Mouse (Mus musculus) hindbrain, embryonic 14.5 days (tissue): ENCODE results near the gene 4930470P17Rik. TPM values are rescaled to one million over a fixed set of nuclear protein-coding genes. Genes with fewer than 3 reads are reported as not detected.

Experiments
- ATAC-seq: fragments of 200-750 bp; cut with Nextera tagmentation; 2 replicates; pipeline ENCODE4 v1.8.0; 2017; ENCODE audit warnings: moderate number of reproducible peaks, mild to moderate bottlenecking, moderate TSS enrichment, moderate library complexity; ENCODE audit not compliant: low FRiP score
- DNase-seq: peaks from one replicate; pipeline ENCODE4 v3.0.0-alpha.2; 2015; ENCODE audit warnings: low spot score
- H3K27ac ChIP-seq: fragments of 300-500 bp; sonication (generic); 2 replicates; pipeline ENCODE4 v1.5.1; 2014; ENCODE audit warnings: mild to moderate bottlenecking, moderate library complexity
- H3K27me3 ChIP-seq: fragments of 300-500 bp; sonication (generic); 2 replicates; pipeline ENCODE4 v1.6.1; 2014; ENCODE audit warnings: mild to moderate bottlenecking, low read length, mixed read lengths; ENCODE audit not compliant: control insufficient read depth, insufficient read depth
- H3K36me3 ChIP-seq: fragments of 300-500 bp; sonication (generic); replicated peaks from 2 replicates; pipeline ENCODE4 v1.6.1; 2014; ENCODE audit not compliant: control insufficient read depth, insufficient read depth
- H3K4me1 ChIP-seq: fragments of 300-500 bp; sonication (generic); replicated peaks from 2 replicates; pipeline ENCODE4 v1.6.1; 2014; ENCODE audit warnings: antibody characterized with exemption, low read length, mixed read lengths; ENCODE audit not compliant: control insufficient read depth, insufficient read depth
- H3K4me2 ChIP-seq: fragments of 300-500 bp; sonication (generic); replicated peaks from 2 replicates; pipeline ENCODE4 v1.6.1; 2014; ENCODE audit warnings: mild to moderate bottlenecking, moderate library complexity
- H3K4me3 ChIP-seq: fragments of 300-500 bp; sonication (generic); replicated peaks from 2 replicates; pipeline ENCODE4 v1.5.1; 2014; ENCODE audit warnings: mild to moderate bottlenecking, low read length
- H3K9ac ChIP-seq: fragments of 300-500 bp; sonication (generic); 2 replicates; pipeline ENCODE4 v1.6.1; 2014
- H3K9me3 ChIP-seq: fragments of 300-500 bp; sonication (generic); 2 replicates; pipeline ENCODE4 v1.6.1; 2016; ENCODE audit warnings: low read length; ENCODE audit not compliant: control insufficient read depth
- WGBS: fragments of 180-500 bp; shearing (Covaris S2); extraction: QIAGEN DNeasy Blood & Tissue Kit; methylation state at CpG from one replicate; pipeline ENCODE4 v1.1.7; 2014; 5-methylcytosine and 5-hydroxymethylcytosine counted together
- polyA plus RNA-seq: library from polyadenylated mRNA; unstranded; fragments of >200 nt; fragmentation: Nextera tagmentation; extraction: Ambion mirVana; gene quantifications from 2 replicates; pipeline ENCODE4 v1.2.1, GENCODE M21; 2014

The 4930470P17Rik gene
- 0.13 and 0.14 TPM in 2 replicates for polyA plus RNA-seq

DNA sequence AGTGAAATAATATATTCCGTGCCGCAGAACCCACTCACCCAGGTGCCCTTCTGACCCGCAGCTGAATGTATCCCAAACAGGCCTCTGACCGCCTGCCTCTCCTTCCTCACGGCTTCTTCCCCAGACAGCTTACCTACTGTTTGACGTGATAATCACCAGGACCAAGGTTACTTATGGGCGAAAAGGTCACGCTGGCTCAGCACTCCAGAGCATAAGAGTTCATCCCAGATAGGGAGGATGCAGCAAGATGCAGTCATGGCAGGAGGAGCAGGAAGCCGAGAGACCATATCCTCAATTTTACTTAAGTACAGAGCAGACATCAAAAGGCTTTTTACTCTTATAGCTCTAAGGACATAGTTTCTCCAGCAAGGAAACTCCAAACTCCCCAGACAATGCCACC is at the start of gene 4930470P17Rik:
Gene 4930470P17Rik, minus strand, starts transcription at position 101 of the 400 bp plus-strand sequence.
- no peak for ATAC-seq
- no peak within 1 kb of the TSS for H3K4me2 ChIP-seq
- no peak within 1 kb of the TSS for H3K9ac ChIP-seq
- H3K36me3 ChIP-seq: no peaks in the 10 kb centered on the region
- H3K4me3 ChIP-seq: no peak within 1 kb of the TSS
- no peaks in the 10 kb centered on the region for H3K27me3 ChIP-seq
- H3K27ac ChIP-seq: no peak within 1 kb of the TSS
- no peaks in the 10 kb centered on the region for H3K4me1 ChIP-seq
- 77% methylated on average over 9 of the region's 9 CpGs for WGBS
- no peaks in the 10 kb centered on the region for H3K9me3 ChIP-seq
- DNase-seq: no peak

DNA sequence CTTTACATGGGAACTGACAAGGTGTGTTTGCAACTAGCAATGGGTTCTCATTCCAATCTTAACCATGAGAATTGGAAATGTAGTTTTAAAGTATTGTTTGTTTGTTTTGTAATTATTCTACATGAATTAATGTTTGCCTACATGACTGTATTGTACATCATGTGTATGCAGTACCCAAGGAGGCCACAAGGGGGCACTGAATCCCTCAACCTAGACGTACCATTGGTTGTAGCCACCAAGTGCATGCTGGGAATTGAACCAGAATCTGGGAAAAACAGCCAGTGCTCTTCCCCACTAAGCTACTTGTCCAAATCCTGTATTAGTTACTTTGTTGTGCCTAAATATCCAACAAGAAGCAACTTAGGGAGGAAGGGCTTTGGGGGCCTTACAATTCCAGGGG is 49.7 kb upstream of the 4930470P17Rik start:
- ATAC-seq (no peak), DNase-seq (no peak)
- Histone ChIP-seq H3K9me3 (no peaks in the 10 kb centered on the region), H3K36me3 (no peaks in the 10 kb centered on the region), H3K4me2 (no peak overlapping the region), H3K4me1 (no peaks in the 10 kb centered on the region), H3K9ac (no peak overlapping the region), H3K4me3 (no peak overlapping the region), H3K27me3 (no peaks in the 10 kb centered on the region), H3K27ac (no peak overlapping the region)
- 93% methylated on average over 1 of the region's 1 CpGs for WGBS

DNA sequence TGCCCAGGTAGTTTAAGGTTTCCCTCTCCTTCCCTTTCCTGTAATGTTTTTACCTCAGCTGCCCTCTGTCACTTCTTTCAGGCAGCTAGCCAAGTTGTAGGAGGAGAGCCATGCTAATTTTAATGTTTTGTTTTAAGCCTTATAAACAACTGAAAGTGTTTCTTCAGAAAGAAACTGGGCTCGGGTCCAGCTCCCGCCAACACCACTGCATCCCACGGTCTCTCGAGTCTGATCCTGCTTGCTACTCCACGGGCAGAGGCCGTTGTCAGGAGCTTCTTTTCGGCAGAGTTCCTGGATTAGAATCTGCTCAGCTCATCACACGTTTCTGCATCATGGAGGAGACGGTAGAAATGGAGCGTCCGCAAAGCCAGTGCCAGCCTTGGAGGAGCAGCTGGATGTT is 46.7 kb upstream of the 4930470P17Rik start:
- Histone ChIP-seq H3K9ac (no peak overlapping the region), H3K36me3 (no peaks in the 10 kb centered on the region), H3K9me3 (no peaks in the 10 kb centered on the region), H3K4me2 (no peak overlapping the region), H3K27me3 (no peaks in the 10 kb centered on the region), H3K4me3 (no peak overlapping the region), H3K27ac (no peak overlapping the region), H3K4me1 (no peaks in the 10 kb centered on the region)
- DNase-seq: no peak
- ATAC-seq: no peak
- WGBS: 64% methylated on average over 11 of the region's 11 CpGs

DNA sequence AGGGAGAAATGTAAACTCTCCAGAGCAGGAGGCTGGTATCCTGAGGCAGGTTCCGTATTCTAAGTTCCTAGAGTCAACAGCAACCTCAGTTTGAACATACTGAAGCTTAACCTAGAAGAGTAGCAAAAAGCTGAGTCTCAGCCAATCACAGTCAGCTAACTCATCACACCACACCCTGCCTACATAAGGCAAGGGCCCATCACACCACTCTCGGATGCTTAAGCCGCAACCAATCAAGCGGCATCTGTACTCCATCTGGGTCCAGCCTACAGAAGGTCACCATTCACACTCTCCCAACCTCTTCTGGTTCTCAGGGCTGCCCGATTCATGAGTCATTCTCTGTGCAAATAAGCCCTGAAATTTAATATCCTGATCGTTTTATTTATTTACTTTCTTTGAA is 44.4 kb upstream of the 4930470P17Rik start:
- Histone ChIP-seq H3K27me3 (no peaks in the 10 kb centered on the region), H3K27ac (no peak overlapping the region), H3K36me3 (no peaks in the 10 kb centered on the region), H3K4me3 (no peak overlapping the region), H3K4me2 (no peak overlapping the region), H3K9me3 (no peaks in the 10 kb centered on the region), H3K4me1 (peaks cover 5% of the 10 kb centered on the region), H3K9ac (no peak overlapping the region)
- ATAC-seq: no peak
- DNase-seq: no peak
- 92% methylated on average over 6 of the region's 6 CpGs for WGBS

DNA sequence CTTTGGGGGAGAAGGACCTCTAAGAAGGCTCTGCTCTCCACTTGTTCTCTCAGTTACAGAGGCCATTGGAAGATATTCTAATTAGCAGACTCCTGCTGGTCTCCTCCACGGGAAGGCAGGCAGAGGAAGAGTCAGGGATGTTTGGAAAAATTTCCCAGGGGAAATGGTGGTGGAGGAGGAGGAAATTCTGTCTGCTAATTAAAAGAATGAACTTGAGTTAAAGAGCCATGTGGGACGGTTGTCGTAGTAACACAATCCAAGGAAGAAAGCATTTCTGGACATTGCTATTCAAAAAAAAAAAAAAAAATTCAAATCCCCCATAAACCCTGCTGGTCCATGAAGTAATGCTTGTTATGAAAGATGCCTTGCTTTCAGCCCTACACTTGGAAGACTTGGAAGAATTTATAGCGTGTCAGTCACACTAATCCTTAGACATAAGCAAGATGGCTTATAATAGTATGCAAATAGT is 40.6 kb upstream of the 4930470P17Rik start:
- 14% methylated on average over 4 of the region's 4 CpGs for WGBS
- Histone ChIP-seq H3K9ac (no peak overlapping the region), H3K27me3 (no peaks in the 10 kb centered on the region), H3K4me1 (peaks cover 25% of the 10 kb centered on the region), H3K27ac (peak overlapping the region; percentile 72), H3K36me3 (no peaks in the 10 kb centered on the region), H3K4me2 (no peak overlapping the region), H3K4me3 (no peak overlapping the region), H3K9me3 (no peaks in the 10 kb centered on the region)
- peak; percentile 60; the same call in 1 of the 2 replicates for ATAC-seq
- DNase-seq: no peak

DNA sequence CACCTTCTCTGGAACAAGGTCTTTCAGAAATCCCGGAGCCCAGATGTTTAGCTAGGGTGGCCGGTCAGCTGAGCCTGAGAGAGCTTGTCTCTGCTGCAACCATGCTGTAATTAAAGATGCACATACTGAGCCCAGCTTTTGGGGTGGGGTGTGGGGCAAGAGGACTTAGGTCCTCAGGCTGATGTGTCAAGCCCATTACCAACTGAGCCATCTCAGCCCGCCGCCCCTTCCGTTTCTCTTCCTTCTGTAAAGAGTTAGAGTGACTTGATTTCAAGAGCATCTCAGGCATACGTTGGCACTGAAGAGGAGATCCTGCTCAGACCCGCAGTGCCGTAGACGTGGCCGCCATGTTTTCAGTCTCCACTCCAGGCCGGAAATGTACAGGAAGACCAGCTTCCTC is 38.5 kb upstream of the 4930470P17Rik start:
- Histone ChIP-seq H3K36me3 (no peaks in the 10 kb centered on the region), H3K9ac (no peak overlapping the region), H3K4me2 (no peak overlapping the region), H3K4me1 (peaks cover 34% of the 10 kb centered on the region), H3K9me3 (no peaks in the 10 kb centered on the region), H3K27me3 (no peaks in the 10 kb centered on the region), H3K4me3 (no peak overlapping the region), H3K27ac (no peak overlapping the region)
- WGBS: 86% methylated on average over 11 of the region's 11 CpGs
- ATAC-seq: no peak
- DNase-seq: no peak

DNA sequence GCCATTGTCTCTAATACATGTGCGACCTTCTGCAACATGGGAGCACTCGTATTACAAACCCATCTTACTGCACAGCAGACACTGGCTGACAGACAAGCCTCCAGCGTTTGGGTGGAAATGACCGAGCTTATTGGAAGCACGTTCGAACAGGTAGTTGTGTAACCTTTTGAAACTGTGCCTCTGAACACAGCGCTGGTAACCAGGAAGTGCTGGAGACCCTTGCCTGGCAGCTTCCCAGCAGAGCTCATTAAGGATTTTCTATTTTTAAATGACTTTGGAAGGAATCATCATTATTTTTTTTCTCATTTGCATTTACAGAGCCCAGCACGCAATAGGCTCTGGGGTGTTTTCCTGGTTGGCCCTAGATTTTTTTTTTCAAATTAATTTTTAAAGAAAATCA is 36.9 kb upstream of the 4930470P17Rik start:
- H3K36me3 ChIP-seq: no peaks in the 10 kb centered on the region
- peak overlapping the region; percentile 48 for H3K27ac ChIP-seq
- peaks cover 40% of the 10 kb centered on the region for H3K4me1 ChIP-seq
- no peaks in the 10 kb centered on the region for H3K9me3 ChIP-seq
- no peak for ATAC-seq
- 0 out of 2 replicates have a peak overlapping the region, but pooled peaks have one; percentile 2 for H3K4me2 ChIP-seq
- H3K4me3 ChIP-seq: no peak overlapping the region
- H3K27me3 ChIP-seq: no peaks in the 10 kb centered on the region
- DNase-seq: no peak
- no peak overlapping the region for H3K9ac ChIP-seq
- WGBS: 42% methylated on average over 8 of the region's 8 CpGs

DNA sequence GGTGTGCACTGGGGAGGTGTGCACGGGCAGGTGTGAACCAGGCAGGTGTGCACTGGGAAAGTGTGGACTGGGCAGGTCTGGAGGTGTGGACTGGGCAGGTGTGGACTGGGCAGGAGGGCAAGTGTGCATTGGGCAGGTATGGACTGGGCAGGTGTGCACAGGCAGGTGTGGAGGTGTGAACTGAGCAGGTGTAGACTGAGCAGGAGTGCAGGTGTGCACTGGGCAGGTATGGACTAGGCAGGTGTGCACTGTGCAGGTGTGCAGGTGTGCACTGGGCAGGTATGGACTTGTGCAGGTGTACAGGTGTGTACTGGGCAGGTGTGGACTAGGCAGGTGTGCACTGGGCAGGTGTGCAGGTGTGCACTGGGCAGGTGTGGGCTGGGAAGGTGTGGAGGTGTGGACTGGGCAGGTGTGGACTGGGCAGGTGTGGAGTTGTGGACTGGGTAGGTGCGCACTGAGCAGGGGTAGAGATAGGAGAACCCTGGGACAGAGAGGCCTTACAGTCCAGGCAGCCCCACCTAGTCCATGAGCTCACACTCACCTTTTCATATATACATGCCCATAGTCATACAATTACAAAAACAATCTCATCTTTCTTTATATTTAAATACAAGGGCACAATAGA is 31.3 kb upstream of the 4930470P17Rik start:
- Histone ChIP-seq H3K27me3 (no peaks in the 10 kb centered on the region), H3K9ac (no peak overlapping the region), H3K36me3 (no peaks in the 10 kb centered on the region), H3K4me3 (no peak overlapping the region), H3K4me2 (no peak overlapping the region), H3K27ac (no peak overlapping the region), H3K4me1 (peaks cover 20% of the 10 kb centered on the region), H3K9me3 (no peaks in the 10 kb centered on the region)
- ATAC-seq: peak; percentile 55; the same call in 1 of the 2 replicates
- no peak for DNase-seq
- WGBS: 96% methylated on average over 2 of the region's 2 CpGs

DNA sequence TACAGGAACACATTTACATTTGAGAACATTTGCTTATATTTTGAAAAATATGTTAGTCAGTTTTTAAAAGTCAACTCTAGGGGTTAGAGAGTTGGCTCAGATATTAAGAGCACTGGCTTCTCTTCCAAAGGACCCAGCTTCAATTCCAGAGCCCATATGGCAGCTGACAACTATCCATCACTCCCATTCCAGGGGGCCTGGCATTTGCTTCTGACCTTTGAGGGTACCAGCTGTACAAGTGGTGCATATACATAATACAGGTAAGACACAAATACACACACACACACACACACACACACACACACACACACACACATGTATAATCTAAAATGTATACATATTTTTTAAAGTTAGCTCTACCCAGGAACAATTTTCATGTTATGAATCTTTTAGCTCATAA is 30.6 kb upstream of the 4930470P17Rik start:
- DNase-seq: no peak
- H3K4me2 ChIP-seq: no peak overlapping the region
- H3K27ac ChIP-seq: no peak overlapping the region
- H3K4me1 ChIP-seq: peaks cover 19% of the 10 kb centered on the region; the same call in 1 of the 2 replicates
- ATAC-seq: no peak
- no peaks in the 10 kb centered on the region for H3K36me3 ChIP-seq
- no peak overlapping the region for H3K4me3 ChIP-seq
- H3K27me3 ChIP-seq: no peaks in the 10 kb centered on the region
- no peaks in the 10 kb centered on the region for H3K9me3 ChIP-seq
- H3K9ac ChIP-seq: no peak overlapping the region

DNA sequence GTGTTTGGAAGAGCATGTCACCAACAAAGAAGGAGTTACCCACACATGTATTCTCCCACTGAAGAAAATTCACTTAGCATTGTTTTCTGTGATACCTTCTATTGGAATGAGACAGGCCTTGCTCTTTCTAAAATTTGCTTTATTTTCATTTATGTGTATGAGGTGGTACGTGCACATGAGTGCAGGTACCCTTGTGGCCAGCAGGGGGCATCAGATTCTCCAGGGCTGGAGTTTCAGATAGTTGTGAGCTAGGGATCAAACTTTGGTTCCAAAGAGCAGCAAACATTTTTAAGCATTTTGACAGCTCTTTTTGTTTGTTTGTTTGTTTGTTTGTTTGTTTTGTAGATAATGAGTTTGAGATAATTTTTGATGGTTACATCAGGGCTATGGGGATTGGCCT is 29.6 kb upstream of the 4930470P17Rik start:
- H3K36me3 ChIP-seq: no peaks in the 10 kb centered on the region
- no peak overlapping the region for H3K9ac ChIP-seq
- H3K27ac ChIP-seq: no peak overlapping the region
- WGBS: 94% methylated on average over 1 of the region's 1 CpGs
- no peak overlapping the region for H3K4me3 ChIP-seq
- H3K4me2 ChIP-seq: no peak overlapping the region
- no peaks in the 10 kb centered on the region for H3K27me3 ChIP-seq
- ATAC-seq (no peak), DNase-seq (no peak)
- H3K4me1 ChIP-seq: peaks cover 19% of the 10 kb centered on the region; the same call in 1 of the 2 replicates
- no peaks in the 10 kb centered on the region for H3K9me3 ChIP-seq
